Mouse (Mus musculus) stomach, embryonic 16.5 days (tissue): ENCODE data around the gene Gnb1. TPM values are rescaled to one million over a fixed set of nuclear protein-coding genes. Genes with fewer than 3 reads are reported as not detected.

Experiments
- ATAC-seq: fragments of 200-750 bp; cut with Nextera tagmentation; 2 replicates; pipeline ENCODE4 v1.8.0; 2017; ENCODE audit warnings: moderate number of reproducible peaks, moderate TSS enrichment; ENCODE audit not compliant: insufficient read depth, low FRiP score
- H3K27ac ChIP-seq: fragments of 300-500 bp; sonication (generic); 2 replicates; pipeline ENCODE4 v1.5.1; 2014; ENCODE audit warnings: low read length
- H3K27me3 ChIP-seq: fragments of 300-500 bp; sonication (generic); 2 replicates; pipeline ENCODE4 v1.6.1; 2014; ENCODE audit warnings: low read length, control low read depth, mixed read lengths; ENCODE audit not compliant: control insufficient read depth, insufficient read depth
- H3K36me3 ChIP-seq: fragments of 300-500 bp; sonication (generic); 2 replicates; pipeline ENCODE4 v1.6.1; 2014; ENCODE audit warnings: low read length; ENCODE audit not compliant: control insufficient read depth, insufficient read depth
- H3K4me1 ChIP-seq: fragments of 300-500 bp; sonication (generic); 2 replicates; pipeline ENCODE4 v1.6.1; 2014; ENCODE audit warnings: low read length, control low read depth, mixed read lengths; ENCODE audit not compliant: control insufficient read depth, insufficient read depth
- H3K4me2 ChIP-seq: fragments of 300-500 bp; sonication (generic); 2 replicates; pipeline ENCODE4 v1.6.1; 2014; ENCODE audit warnings: low read depth, low read length, mixed read lengths
- H3K4me3 ChIP-seq: fragments of 300-500 bp; sonication (generic); replicated peaks from 2 replicates; pipeline ENCODE4 v1.5.1; 2014; ENCODE audit warnings: mild to moderate bottlenecking, low read length
- H3K9ac ChIP-seq: fragments of 300-500 bp; sonication (generic); 2 replicates; pipeline ENCODE4 v1.6.1; 2014; ENCODE audit warnings: low read length
- H3K9me3 ChIP-seq: fragments of 300-500 bp; sonication (generic); replicated peaks from 2 replicates; pipeline ENCODE4 v1.6.1; 2016; ENCODE audit warnings: low read length, control low read depth; ENCODE audit not compliant: control insufficient read depth
- WGBS: fragments of 180-500 bp; shearing (Covaris S2); extraction: QIAGEN DNeasy Blood & Tissue Kit; methylation state at CpG from one replicate; pipeline ENCODE4 v1.1.7; 2014; 5-methylcytosine and 5-hydroxymethylcytosine counted together
- polyA plus RNA-seq: library from polyadenylated mRNA; unstranded; fragments of >200 nt; fragmentation: Nextera tagmentation; extraction: Ambion mirVana; gene quantifications from 2 replicates; pipeline ENCODE4 v1.2.1, GENCODE M21; 2015

Gene Gnb1
- polyA plus RNA-seq, 1 experiment from 2014 or later, result 312 TPM

GRCm38 (mm10) chr4:155554880-155555279 is 63.7 kb downstream of the Gnb1 start:
- Histone ChIP-seq H3K27ac (no peak overlapping the region), H3K4me1 (0 out of 2 replicates have a peak, but pooled peaks cover 2% of the 10 kb centered on the region), H3K4me3 (no peak overlapping the region), H3K27me3 (no peaks in the 10 kb centered on the region), H3K9me3 (no peaks in the 10 kb centered on the region), H3K36me3 (peaks cover 43% of the 10 kb centered on the region), H3K9ac (no peak overlapping the region), H3K4me2 (no peak overlapping the region)
- no peak for ATAC-seq
- 64% methylated on average over 4 of the region's 4 CpGs for WGBS

GRCm38 (mm10) chr4:155555464-155555863 is 64.3 kb downstream of the Gnb1 start:
- Histone ChIP-seq H3K27me3 (no peaks in the 10 kb centered on the region), H3K4me1 (0 out of 2 replicates have a peak, but pooled peaks cover 2% of the 10 kb centered on the region), H3K9me3 (no peaks in the 10 kb centered on the region), H3K4me3 (no peak overlapping the region), H3K9ac (no peak overlapping the region), H3K4me2 (no peak overlapping the region), H3K36me3 (peaks cover 46% of the 10 kb centered on the region), H3K27ac (no peak overlapping the region)
- no peak for ATAC-seq
- 49% methylated on average over 1 of the region's 1 CpGs for WGBS

- no peak for ATAC-seq
- no peak overlapping the region for H3K4me3 ChIP-seq
- no peaks in the 10 kb centered on the region for H3K27me3 ChIP-seq
- H3K36me3 ChIP-seq, result peaks cover 34% of the 10 kb centered on the region
- 38% methylated on average over 6 of the region's 6 CpGs for WGBS
- no peak overlapping the region for H3K4me2 ChIP-seq
- H3K4me1 ChIP-seq, result peaks cover 20% of the 10 kb centered on the region
- H3K27ac ChIP-seq, result 0 out of 2 replicates have a peak overlapping the region, but pooled peaks have one; percentile 27
- H3K9me3 ChIP-seq, result no peaks in the 10 kb centered on the region
- H3K9ac ChIP-seq, result no peak overlapping the region
These were observed 68.3 kb downstream of the Gnb1 start for GRCm38 (mm10) chr4:155559454-155559853.

- H3K9me3 ChIP-seq, result no peaks in the 10 kb centered on the region
- no peak for ATAC-seq
- peak overlapping the region; percentile 93 for H3K27ac ChIP-seq
- 49% methylated on average over 2 of the region's 2 CpGs for WGBS
- no peaks in the 10 kb centered on the region for H3K27me3 ChIP-seq
- peaks cover 29% of the 10 kb centered on the region for H3K4me1 ChIP-seq
- peaks cover 21% of the 10 kb centered on the region for H3K36me3 ChIP-seq
- no peak overlapping the region for H3K4me2 ChIP-seq
- no peak overlapping the region for H3K9ac ChIP-seq
- H3K4me3 ChIP-seq, result no peak overlapping the region
These were observed 69.8 kb downstream of the Gnb1 start for GRCm38 (mm10) chr4:155560932-155561331.

- Histone ChIP-seq H3K36me3 (peaks cover 11% of the 10 kb centered on the region), H3K4me2 (peak within 1 kb of the TSS; percentile 69), H3K27me3 (no peaks in the 10 kb centered on the region), H3K27ac (peak within 1 kb of the TSS; percentile 93), H3K4me3 (peak within 1 kb of the TSS; percentile 80), H3K9ac (peak within 1 kb of the TSS; percentile 65), H3K9me3 (no peaks in the 10 kb centered on the region), H3K4me1 (peaks cover 32% of the 10 kb centered on the region)
- no peak for ATAC-seq
- WGBS, result 52% methylated on average over 7 of the region's 7 CpGs
These were observed 70.7 kb downstream of the Gnb1 start, which contains the start of gene Nadk for GRCm38 (mm10) chr4:155561661-155562442. Gene Nadk, plus strand, starts transcription at chr4:155562378.

GRCm38 (mm10) chr4:155562725-155563399 is 71.7 kb downstream of the Gnb1 start:
- H3K27me3 ChIP-seq, result no peaks in the 10 kb centered on the region
- H3K4me3 ChIP-seq, result peak overlapping the region; percentile 80
- no peak for ATAC-seq
- peaks cover 6% of the 10 kb centered on the region for H3K36me3 ChIP-seq
- peaks cover 30% of the 10 kb centered on the region for H3K4me1 ChIP-seq
- H3K4me2 ChIP-seq, result peak overlapping the region; percentile 69
- peak overlapping the region; percentile 93 for H3K27ac ChIP-seq
- no peaks in the 10 kb centered on the region for H3K9me3 ChIP-seq
- H3K9ac ChIP-seq, result peak overlapping the region; percentile 65
- WGBS, result 1% methylated on average over 19 of the region's 19 CpGs

GRCm38 (mm10) chr4:155563400-155564231 is 72.5 kb downstream of the Gnb1 start:
- Histone ChIP-seq H3K4me1 (peaks cover 30% of the 10 kb centered on the region), H3K9me3 (no peaks in the 10 kb centered on the region), H3K9ac (peak overlapping the region; percentile 83), H3K4me3 (peak overlapping the region; percentile 80), H3K27ac (peak overlapping the region; percentile 95), H3K36me3 (peaks cover 6% of the 10 kb centered on the region), H3K27me3 (no peaks in the 10 kb centered on the region), H3K4me2 (peak overlapping the region; percentile 69)
- ATAC-seq, result peak; percentile 96
- under 1% methylated on average over 68 of the region's 69 CpGs for WGBS

GRCm38 (mm10) chr4:155564315-155565069 is 73.3 kb downstream of the Gnb1 start:
- Histone ChIP-seq H3K36me3 (peaks cover 6% of the 10 kb centered on the region; the same call in 1 of the 2 replicates), H3K27me3 (no peaks in the 10 kb centered on the region), H3K9ac (peak overlapping the region; percentile 83), H3K27ac (peak overlapping the region; percentile 95), H3K9me3 (no peaks in the 10 kb centered on the region), H3K4me1 (peaks cover 30% of the 10 kb centered on the region), H3K4me3 (peak overlapping the region; percentile 80), H3K4me2 (peak overlapping the region; percentile 69)
- ATAC-seq, result no peak
- WGBS, result 10% methylated on average over 20 of the region's 20 CpGs
